Mouse (Mus musculus): ENCODE results near the gene Dnajb4.
A peak's percentile ranks its signal among the peaks of the same experiment; 100 is the strongest.

- TF ChIP-seq POLR2A (IDR thresholded peaks at IDR 0.05; ENCODE audit: borderline replicate concordance, extremely low read depth, low read depth, low read length) = no peak
- TF ChIP-seq CTCF (IDR thresholded peaks at IDR 0.05; ENCODE audit: insufficient read depth, low read length) = peak; percentile 19; the same call in 1 of the 2 replicates
Observed at GRCm38 (mm10) chr3:152171862-152172261, 38.2 kb downstream of the Dnajb4 start.
